Mouse (Mus musculus): Measurements from ENCODE around the gene Cd59b. TPM values are rescaled to one million over a fixed set of nuclear protein-coding genes. Genes with fewer than 3 reads are reported as not detected.
"Not testable (repeated sequence)": the region's sequence is repeated elsewhere in the genome, so short reads cannot be mapped to it uniquely, and the experiment has no call there.

The Cd59b gene
- polyA plus RNA-seq, 1 experiment from 2014 or later, result 1.9 TPM

GRCm38 (mm10) chr2:104099231-104099585 is 29.6 kb downstream of the Cd59b start:
- no peak overlapping the region for H3K4me3 ChIP-seq (ENCODE audit: low read depth, low read length)

GRCm38 (mm10) chr2:104099946-104100345 is 30.3 kb downstream of the Cd59b start:
- no peaks in the 10 kb centered on the region for H3K27me3 ChIP-seq (ENCODE audit: control insufficient read depth, insufficient read depth, low read length)
- DNase-seq (ENCODE audit: low spot score, missing footprints) (no peak), ATAC-seq (ENCODE audit: low FRiP score) (no peak)
- no peak overlapping the region for H3K9ac ChIP-seq (ENCODE audit: low read length)
- H3K4me3 ChIP-seq (ENCODE audit: low read depth, low read length), result no peak overlapping the region
- H3K36me3 ChIP-seq (ENCODE audit: control insufficient read depth, insufficient read depth, low read length), result no peaks in the 10 kb centered on the region
- WGBS, result 8% methylated on average over 1 of the region's 1 CpGs
- peaks cover 9% of the 10 kb centered on the region; the same call in 1 of the 2 replicates for H3K4me1 ChIP-seq (ENCODE audit: control insufficient read depth, insufficient read depth, low read length)
- H3K27ac ChIP-seq (ENCODE audit: low read depth, low read length), result no peak overlapping the region
- no peak overlapping the region for H3K4me2 ChIP-seq
- no peaks in the 10 kb centered on the region for H3K9me3 ChIP-seq (ENCODE audit: control insufficient read depth, low read length)

More at GRCm38 (mm10) chr2:104099231-104099585, 29.6 kb downstream of the Cd59b start:
- DNase-seq (ENCODE audit: low spot score, missing footprints) (no peak), ATAC-seq (ENCODE audit: low FRiP score) (no peak)
- no peaks in the 10 kb centered on the region for H3K9me3 ChIP-seq (ENCODE audit: control insufficient read depth, low read length)
- H3K9ac ChIP-seq (ENCODE audit: low read length), result no peak overlapping the region
- H3K27ac ChIP-seq (ENCODE audit: low read depth, low read length), result no peak overlapping the region
- H3K27me3 ChIP-seq (ENCODE audit: control insufficient read depth, insufficient read depth, low read length), result no peaks in the 10 kb centered on the region
- WGBS, result 87% methylated on average over 2 of the region's 2 CpGs
- no peak overlapping the region for H3K4me2 ChIP-seq
- peaks cover 9% of the 10 kb centered on the region; the same call in 1 of the 2 replicates for H3K4me1 ChIP-seq (ENCODE audit: control insufficient read depth, insufficient read depth, low read length)
- no peaks in the 10 kb centered on the region for H3K36me3 ChIP-seq (ENCODE audit: control insufficient read depth, insufficient read depth, low read length)

- Histone ChIP-seq H3K9ac (ENCODE audit: low read length) (no peak overlapping the region), H3K4me2 (no peak overlapping the region), H3K4me3 (ENCODE audit: low read depth, low read length) (no peak overlapping the region), H3K4me1 (ENCODE audit: control insufficient read depth, insufficient read depth, low read length) (no peaks in the 10 kb centered on the region), H3K27me3 (ENCODE audit: control insufficient read depth, insufficient read depth, low read length) (no peaks in the 10 kb centered on the region), H3K36me3 (ENCODE audit: control insufficient read depth, insufficient read depth, low read length) (no peaks in the 10 kb centered on the region), H3K9me3 (ENCODE audit: control insufficient read depth, low read length) (no peaks in the 10 kb centered on the region), H3K27ac (ENCODE audit: low read depth, low read length) (no peak overlapping the region)
- DNase-seq (ENCODE audit: low spot score, missing footprints) (no peak), ATAC-seq (ENCODE audit: low FRiP score) (no peak)
- 87% methylated on average over 6 of the region's 6 CpGs for WGBS
These were observed 35.2 kb downstream of the Cd59b start for GRCm38 (mm10) chr2:104104800-104105199.

- H3K4me3 ChIP-seq (ENCODE audit: low read depth, low read length); H3K4me1 ChIP-seq (ENCODE audit: control insufficient read depth, insufficient read depth, low read length); H3K9ac ChIP-seq (ENCODE audit: low read length); DNase-seq (ENCODE audit: low spot score, missing footprints); H3K27me3 ChIP-seq (ENCODE audit: control insufficient read depth, insufficient read depth, low read length); H3K4me2 ChIP-seq; H3K27ac ChIP-seq (ENCODE audit: low read depth, low read length); H3K36me3 ChIP-seq (ENCODE audit: control insufficient read depth, insufficient read depth, low read length); H3K9me3 ChIP-seq (ENCODE audit: control insufficient read depth, low read length); ATAC-seq (ENCODE audit: low FRiP score): not testable (repeated sequence)
- 91% methylated on average over 2 of the region's 2 CpGs for WGBS
These were observed 39.4 kb downstream of the Cd59b start for GRCm38 (mm10) chr2:104109021-104109420.

GRCm38 (mm10) chr2:104109528-104109927 is 39.9 kb downstream of the Cd59b start:
- WGBS, result 75% methylated on average over 2 of the region's 2 CpGs
- DNase-seq (ENCODE audit: low spot score, missing footprints) (peak; percentile 56), ATAC-seq (ENCODE audit: low FRiP score) (no peak)
- no peak overlapping the region for H3K27ac ChIP-seq (ENCODE audit: low read depth, low read length)
- H3K4me3 ChIP-seq (ENCODE audit: low read depth, low read length), result no peak overlapping the region
- H3K4me2 ChIP-seq, result no peak overlapping the region
- no peaks in the 10 kb centered on the region for H3K27me3 ChIP-seq (ENCODE audit: control insufficient read depth, insufficient read depth, low read length)
- H3K4me1 ChIP-seq (ENCODE audit: control insufficient read depth, insufficient read depth, low read length), result no peaks in the 10 kb centered on the region
- no peaks in the 10 kb centered on the region for H3K36me3 ChIP-seq (ENCODE audit: control insufficient read depth, insufficient read depth, low read length)
- no peaks in the 10 kb centered on the region for H3K9me3 ChIP-seq (ENCODE audit: control insufficient read depth, low read length)
- H3K9ac ChIP-seq (ENCODE audit: low read length), result no peak overlapping the region

- Histone ChIP-seq H3K36me3 (ENCODE audit: control insufficient read depth, insufficient read depth, low read length) (no peaks in the 10 kb centered on the region), H3K27ac (ENCODE audit: low read depth, low read length) (no peak overlapping the region), H3K4me3 (ENCODE audit: low read depth, low read length) (no peak overlapping the region), H3K27me3 (ENCODE audit: control insufficient read depth, insufficient read depth, low read length) (no peaks in the 10 kb centered on the region), H3K4me1 (ENCODE audit: control insufficient read depth, insufficient read depth, low read length) (no peaks in the 10 kb centered on the region), H3K4me2 (no peak overlapping the region), H3K9ac (ENCODE audit: low read length) (no peak overlapping the region), H3K9me3 (ENCODE audit: control insufficient read depth, low read length) (no peaks in the 10 kb centered on the region)
- DNase-seq (ENCODE audit: low spot score, missing footprints) (peak; percentile 59), ATAC-seq (ENCODE audit: low FRiP score) (no peak)
- WGBS, result 90% methylated on average over 4 of the region's 4 CpGs
These were observed 40.4 kb downstream of the Cd59b start for GRCm38 (mm10) chr2:104110031-104110430.

GRCm38 (mm10) chr2:104111170-104111797 is 41.6 kb downstream of the Cd59b start:
- DNase-seq (ENCODE audit: low spot score, missing footprints); H3K4me3 ChIP-seq (ENCODE audit: low read depth, low read length); H3K4me2 ChIP-seq; H3K9me3 ChIP-seq (ENCODE audit: control insufficient read depth, low read length); H3K36me3 ChIP-seq (ENCODE audit: control insufficient read depth, insufficient read depth, low read length); H3K4me1 ChIP-seq (ENCODE audit: control insufficient read depth, insufficient read depth, low read length); H3K9ac ChIP-seq (ENCODE audit: low read length); H3K27ac ChIP-seq (ENCODE audit: low read depth, low read length); H3K27me3 ChIP-seq (ENCODE audit: control insufficient read depth, insufficient read depth, low read length); ATAC-seq (ENCODE audit: low FRiP score): not testable (repeated sequence)
- no CpG with 5 or more reads among the region's 1 CpGs for WGBS

- not testable (repeated sequence) for H3K9ac ChIP-seq (ENCODE audit: low read length); H3K27me3 ChIP-seq (ENCODE audit: control insufficient read depth, insufficient read depth, low read length); H3K4me2 ChIP-seq; DNase-seq (ENCODE audit: low spot score, missing footprints); H3K36me3 ChIP-seq (ENCODE audit: control insufficient read depth, insufficient read depth, low read length); H3K4me1 ChIP-seq (ENCODE audit: control insufficient read depth, insufficient read depth, low read length); H3K27ac ChIP-seq (ENCODE audit: low read depth, low read length); H3K4me3 ChIP-seq (ENCODE audit: low read depth, low read length); ATAC-seq (ENCODE audit: low FRiP score); H3K9me3 ChIP-seq (ENCODE audit: control insufficient read depth, low read length)
These were observed 43.9 kb downstream of the Cd59b start for GRCm38 (mm10) chr2:104113563-104113962.

GRCm38 (mm10) chr2:104114898-104115297 is 45.2 kb downstream of the Cd59b start:
- no peak for ATAC-seq (ENCODE audit: low FRiP score)
- Histone ChIP-seq H3K4me1 (ENCODE audit: control insufficient read depth, insufficient read depth, low read length) (no peaks in the 10 kb centered on the region), H3K9me3 (ENCODE audit: control insufficient read depth, low read length) (no peaks in the 10 kb centered on the region), H3K27me3 (ENCODE audit: control insufficient read depth, insufficient read depth, low read length) (no peaks in the 10 kb centered on the region), H3K27ac (ENCODE audit: low read depth, low read length) (no peak overlapping the region), H3K36me3 (ENCODE audit: control insufficient read depth, insufficient read depth, low read length) (no peaks in the 10 kb centered on the region), H3K4me2 (no peak overlapping the region), H3K9ac (ENCODE audit: low read length) (no peak overlapping the region), H3K4me3 (ENCODE audit: low read depth, low read length) (no peak overlapping the region)
- peak; percentile 41 for DNase-seq (ENCODE audit: low spot score, missing footprints)
- WGBS, result 90% methylated on average over 3 of the region's 3 CpGs

Data from midbrain, embryonic 11.5 days (tissue).